Mouse (Mus musculus) gastrocnemius, postnatal 10 days (tissue): ENCODE results near the gene Srsf2. TPM values are rescaled to one million over a fixed set of nuclear protein-coding genes. Genes with fewer than 3 reads are reported as not detected.
A peak's percentile ranks its signal among the peaks of the same experiment; 100 is the strongest.
"Not testable (repeated sequence)": the region's sequence is repeated elsewhere in the genome, so short reads cannot be mapped to it uniquely, and the experiment has no call there.

ENCODE experiments used
- DNase-seq: peaks from one replicate; pipeline ENCODE4 v3.0.0; 2021; ENCODE audit warnings: mixed read lengths
- total RNA-seq, 2 experiments: library from RNA; stranded (reverse); gene quantifications; 2 replicates each; pipeline ENCODE4 v1.2.3; 2021

Srsf2 gene
- total RNA-seq, 2 experiments from 2014 or later: 123 to 146 TPM

DNA sequence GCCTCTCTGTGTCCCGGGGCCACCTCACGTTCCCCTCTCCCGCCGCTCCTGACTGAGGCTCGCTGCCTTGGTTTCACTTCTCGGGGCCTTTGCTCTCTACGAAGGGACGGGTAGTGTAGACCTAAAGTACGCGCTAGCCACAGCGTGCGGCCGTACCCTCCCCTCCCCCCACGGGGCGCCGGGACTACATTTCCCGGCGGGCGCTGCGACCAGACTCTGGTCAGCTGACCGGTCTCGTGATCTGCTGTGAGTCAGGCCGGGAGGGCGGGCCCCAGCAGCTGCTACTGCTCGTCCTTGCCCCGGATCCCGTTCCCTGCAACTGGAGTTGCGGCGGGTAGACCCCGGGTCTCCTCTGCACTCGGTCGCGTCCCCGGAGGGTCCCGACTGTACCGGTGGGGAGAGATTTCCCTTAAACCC, 626 bp upstream of the Srsf2 start:
- peak; percentile 97 for DNase-seq

DNA sequence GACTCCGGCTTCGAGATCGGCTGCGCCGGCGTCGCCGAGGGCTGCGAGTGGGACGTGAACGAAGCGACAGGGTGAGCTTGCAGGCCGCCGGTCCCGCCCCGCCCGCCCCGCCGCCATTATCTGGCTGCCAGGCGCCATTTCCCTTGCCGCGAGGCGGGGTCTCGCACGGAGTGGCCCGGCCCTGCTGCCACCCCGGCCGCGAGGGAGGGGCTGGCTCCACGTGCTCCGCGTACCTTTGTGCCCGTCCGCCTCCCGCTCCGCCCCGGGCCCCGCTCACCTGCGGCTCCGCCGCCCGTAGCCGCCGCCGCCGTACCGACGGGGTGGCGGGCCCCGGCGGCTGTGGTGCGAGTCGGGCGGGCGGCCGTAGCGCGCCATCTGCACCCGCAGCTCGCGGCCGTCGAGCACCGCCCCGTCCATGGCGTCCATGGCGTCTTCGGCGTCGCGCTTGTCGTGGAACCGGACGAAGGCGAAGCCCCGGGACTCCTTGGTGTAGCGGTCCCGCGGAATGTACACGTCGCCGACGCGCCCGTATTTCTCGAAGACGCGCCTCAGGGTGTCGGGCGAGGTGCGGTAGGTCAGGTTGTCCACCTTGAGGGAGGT, 503 bp downstream of the Srsf2 start, which contains the start of gene Mfsd11:
Gene Mfsd11 (plus strand): TSS at position 150 of the 600 bp plus-strand sequence.
- DNase-seq: peak; percentile 79

DNA sequence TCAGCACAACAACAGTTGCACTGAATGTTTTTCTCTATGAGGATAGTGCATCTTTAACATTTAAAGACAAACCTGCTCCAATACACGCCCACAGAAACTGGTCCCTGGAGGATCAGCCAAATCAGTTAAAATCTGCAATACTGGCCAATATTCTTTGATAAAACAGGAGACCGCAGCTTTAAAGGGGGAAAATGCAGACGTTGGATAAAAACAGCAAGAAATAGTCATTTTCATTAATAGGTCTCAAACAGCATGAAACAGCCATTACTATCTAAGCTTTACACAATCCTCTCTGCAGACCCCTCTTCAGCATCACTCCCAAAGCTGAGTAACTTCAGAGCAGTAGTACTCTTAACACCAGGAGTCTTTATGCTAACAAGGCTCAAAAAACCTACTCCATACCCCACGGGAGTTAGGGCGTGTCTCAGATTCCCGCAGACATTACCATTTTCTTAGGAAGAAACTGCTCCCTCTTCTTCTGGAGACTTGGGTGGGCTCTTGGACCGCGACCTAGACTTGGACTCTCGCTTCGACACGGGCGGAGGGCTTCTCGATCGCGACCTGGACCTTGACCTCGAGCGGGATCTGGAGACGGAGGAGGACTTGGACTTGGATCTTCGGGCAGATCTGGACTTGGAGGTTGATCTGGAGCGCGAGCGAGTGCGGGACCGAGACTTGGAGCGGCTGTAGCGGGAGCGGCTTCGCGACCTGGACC, 1.2 kb downstream of the Srsf2 start:
- DNase-seq: no peak

DNA sequence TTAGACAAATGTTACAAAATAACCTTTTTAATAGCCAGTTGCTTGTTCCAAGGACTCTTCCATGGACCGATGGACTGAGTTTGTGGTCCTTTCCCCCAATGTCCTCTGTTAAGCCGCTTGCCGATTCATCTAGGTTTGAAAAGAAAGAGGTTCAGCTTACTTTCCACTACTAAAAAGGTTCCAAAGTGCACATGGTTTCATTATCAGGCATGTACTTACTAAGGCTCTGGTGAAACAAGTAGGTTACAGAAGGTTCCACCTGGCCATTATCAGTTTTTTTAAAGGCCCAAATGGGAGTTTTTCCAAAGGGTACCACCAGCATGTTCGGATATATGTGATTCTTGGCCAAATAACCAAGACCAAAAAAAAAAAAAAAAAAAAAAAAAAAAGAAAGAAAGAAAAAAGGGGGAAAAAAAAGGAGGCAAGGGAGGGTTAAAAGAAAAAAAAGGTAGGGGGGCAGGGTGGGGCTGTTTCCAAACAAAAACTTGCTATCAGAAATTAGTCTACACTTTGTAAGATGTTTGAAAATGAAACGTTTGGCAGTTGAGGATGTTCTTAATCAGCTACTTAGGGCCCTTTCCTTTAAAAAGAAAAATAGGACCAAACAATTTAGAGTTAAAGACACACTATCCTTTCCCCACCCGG, 1.9 kb downstream of the Srsf2 start:
- DNase-seq: no peak

DNA sequence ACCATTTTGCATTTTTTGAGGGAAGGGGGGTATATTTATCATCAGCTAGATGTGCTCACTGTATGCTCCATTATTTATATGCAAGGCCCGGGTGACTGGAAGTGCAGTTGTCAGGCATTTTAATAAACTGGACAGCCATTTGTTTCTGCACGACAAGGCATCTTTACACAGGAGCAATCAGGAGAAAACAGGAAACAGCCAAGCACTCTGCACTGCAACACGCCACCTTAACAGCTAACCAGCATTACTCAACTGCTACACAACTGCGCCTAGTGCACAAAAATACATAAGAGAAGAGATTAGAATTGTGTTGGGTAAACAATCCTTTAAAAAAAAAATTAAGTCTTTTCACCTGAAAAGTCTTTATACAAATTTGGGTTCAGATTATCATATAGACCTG, 2.8 kb downstream of the Srsf2 start:
- no peak for DNase-seq

DNA sequence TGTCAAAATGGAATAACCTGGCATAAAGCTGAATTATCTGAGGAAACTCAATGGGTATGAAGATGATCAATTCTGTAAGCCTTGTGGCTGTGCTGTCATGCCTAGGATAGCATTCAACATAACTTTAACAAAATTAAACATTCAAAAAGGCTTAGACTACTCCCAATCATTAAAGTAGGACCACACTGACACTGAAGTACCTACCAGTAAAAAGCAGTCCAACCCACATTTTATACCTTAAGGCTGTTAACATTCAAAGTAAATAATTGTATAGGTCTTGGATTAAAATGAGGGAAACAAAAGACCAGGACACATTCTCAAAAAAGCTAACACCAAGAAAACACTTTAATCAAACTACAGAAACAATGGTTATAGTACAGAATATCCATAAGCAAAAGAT, 3.3 kb downstream of the Srsf2 start:
- no peak for DNase-seq

DNA sequence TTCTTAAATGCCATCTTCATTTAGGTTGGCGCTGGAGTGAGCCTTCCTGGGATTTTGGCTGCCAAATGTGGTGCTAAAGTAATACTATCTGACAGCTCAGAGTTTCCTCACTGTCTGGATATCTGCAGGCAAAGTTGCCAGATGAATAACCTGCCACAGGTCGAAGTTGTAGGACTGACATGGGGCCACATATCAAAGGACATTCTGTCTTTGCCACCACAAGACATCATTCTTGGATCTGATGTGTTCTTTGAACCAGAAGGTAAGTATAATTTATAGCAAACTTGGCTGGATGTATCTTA, 4.1 kb downstream of the Srsf2 start:
- DNase-seq: not testable (repeated sequence)

DNA sequence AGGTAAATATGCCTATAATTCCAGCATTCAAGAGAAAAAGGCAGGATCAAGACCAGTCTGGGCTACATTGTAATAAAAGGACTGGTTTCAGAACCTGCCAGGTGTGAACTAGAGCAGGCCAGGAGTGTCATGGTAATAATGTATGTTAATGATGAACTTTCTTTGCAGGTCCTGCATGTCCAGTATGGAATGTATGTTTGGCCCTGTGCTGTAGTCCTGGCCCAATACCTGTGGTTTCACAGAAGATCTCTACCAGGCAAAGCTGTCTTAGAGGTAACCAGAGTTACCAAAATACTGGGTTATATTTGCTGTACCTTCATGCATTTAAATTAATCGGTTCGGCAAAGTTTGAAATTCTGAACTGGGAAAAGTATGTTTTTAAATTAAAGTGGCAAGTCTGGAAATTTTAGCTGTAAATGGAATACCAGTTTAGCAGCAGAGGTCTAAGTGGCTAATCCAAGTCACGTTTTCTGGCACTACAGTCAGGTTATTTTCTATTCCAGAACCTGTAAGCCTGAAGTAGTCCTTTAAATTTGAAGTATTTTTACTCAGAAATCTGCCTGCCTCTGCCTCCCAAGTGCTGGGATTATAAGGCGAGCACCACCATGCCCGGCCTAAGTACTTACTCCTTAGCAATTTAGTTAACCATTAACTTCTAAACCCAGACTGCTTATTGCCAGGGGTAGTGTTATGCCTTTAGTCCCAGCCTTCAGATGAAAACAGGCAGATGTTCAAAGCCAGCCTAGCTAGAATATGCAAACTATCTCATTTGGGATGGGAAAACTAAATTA, 4.6 kb downstream of the Srsf2 start:
- DNase-seq: no peak

DNA sequence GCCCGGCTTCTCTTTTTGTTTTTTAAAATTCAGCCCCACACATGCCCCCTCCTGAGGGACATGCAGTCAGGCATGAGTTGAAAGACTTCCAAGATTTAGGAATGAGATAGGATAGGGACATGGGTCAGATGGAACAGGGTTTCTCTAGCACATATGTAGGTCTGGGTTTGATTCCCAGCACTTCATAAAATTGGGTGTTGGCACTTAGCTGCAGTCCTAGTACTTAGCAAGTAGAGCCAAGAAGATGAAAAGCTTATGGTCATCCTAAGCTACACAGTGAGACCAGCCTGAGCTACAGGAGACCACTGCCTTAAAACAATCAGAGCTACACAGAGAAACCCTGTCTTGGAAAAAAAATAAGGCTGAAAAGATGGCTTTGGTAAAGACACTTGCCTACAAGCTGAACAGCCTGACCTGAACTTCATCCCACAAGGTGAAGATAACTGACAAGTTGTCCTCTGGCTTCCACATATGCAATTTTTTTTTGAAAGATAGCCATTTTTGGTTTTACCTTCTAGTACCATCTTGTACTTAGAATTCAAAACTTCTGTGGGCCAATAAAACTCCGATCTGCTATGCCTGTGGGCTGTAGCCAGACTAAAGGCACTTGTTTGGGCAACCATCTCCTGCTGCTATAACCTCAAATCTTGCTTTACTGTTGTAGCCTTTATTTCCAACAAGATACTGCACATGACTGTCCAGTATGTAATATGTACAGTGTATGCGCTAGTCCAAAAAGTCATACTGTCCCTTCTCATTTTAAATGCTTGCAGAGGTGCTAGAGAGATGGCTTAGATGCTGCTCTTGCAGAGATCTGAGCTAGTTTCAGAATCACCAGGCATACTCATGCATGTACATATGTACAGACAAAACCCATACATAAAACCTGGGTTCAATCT, 5.5 kb downstream of the Srsf2 start:
- no peak for DNase-seq

DNA sequence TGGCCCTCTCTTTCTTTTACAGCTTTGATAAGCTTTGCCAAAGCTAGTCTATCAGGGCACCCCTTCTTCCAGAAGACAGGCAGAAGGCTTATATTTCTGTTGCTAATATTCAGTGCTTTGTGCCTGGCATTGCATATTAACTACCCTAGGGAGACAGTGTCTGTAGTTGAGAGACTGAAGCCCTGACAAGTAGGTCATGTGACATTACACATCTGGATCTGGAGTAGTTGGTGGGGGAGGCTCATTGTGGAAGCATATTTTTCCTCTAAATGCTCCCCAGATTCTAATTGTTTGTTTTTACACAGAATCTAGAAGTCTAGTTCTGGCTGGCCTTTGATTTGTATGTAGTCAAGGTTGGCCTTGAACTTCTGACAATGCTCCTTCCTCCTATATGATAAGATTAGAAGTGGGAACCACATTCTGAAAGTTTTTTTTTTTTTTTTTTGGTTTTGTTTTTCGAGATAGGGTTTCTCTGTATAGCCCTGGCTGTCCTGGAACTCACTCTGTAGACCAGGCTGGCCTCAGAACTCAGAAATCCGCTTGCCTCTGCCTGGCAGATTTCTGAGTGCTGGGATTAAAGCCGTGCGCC, 6.2 kb downstream of the Srsf2 start:
- DNase-seq: no peak

DNA sequence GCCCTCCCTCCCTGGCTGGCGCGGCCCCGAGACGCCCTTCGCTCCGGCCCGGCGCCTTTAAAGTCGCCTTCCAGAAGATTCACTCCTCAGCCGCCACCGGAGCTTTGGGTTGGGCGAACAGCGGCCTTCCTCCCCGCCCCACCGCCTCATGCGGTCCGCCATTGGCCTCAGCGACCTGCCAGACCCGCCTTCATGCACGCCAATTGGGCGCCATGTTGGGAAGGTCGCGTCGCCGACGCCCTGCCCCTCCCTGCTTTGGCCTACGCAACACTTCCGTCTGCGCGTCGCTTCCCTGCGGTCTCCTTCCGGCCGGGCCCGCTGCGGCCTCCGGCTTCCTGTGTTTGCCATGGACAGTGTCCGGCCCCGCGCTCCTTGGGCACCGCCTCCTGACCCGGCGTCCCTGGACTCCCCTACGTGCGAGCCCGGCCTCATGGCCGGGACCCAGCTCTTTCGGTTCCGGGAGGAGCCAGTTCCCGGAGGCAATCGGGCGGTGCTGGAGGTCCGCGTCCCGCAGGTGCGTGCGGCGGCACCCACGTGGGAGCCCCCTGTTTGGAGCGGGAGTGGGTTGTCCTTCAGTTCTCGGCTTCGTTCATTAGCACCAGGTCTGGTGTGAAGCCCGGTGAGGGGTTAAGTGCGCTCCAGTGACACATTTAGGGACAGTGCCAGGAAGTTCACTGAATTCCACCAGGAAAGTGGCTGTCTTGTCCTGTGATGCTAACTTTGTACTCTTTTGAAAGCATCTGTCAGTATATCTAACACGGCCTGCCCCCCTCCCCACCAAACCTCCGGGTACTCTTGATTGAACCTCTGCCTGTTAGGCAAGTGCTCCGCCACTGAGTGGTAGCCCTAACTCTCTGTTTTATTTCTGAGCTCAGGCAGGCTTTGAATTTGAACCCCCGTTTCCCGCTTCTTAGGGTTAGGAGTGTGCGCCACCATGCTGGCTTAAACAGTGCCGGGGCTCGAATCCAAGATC, 9.3 kb downstream of the Srsf2 start, which contains the start of the genes Mettl23 and Jmjd6:
Gene Mettl23 (plus strand): TSS at position 18 of the 973 bp plus-strand sequence.
Gene Jmjd6 (minus strand): TSS at position 189 of the 973 bp plus-strand sequence.
- peak; percentile 95 for DNase-seq

DNA sequence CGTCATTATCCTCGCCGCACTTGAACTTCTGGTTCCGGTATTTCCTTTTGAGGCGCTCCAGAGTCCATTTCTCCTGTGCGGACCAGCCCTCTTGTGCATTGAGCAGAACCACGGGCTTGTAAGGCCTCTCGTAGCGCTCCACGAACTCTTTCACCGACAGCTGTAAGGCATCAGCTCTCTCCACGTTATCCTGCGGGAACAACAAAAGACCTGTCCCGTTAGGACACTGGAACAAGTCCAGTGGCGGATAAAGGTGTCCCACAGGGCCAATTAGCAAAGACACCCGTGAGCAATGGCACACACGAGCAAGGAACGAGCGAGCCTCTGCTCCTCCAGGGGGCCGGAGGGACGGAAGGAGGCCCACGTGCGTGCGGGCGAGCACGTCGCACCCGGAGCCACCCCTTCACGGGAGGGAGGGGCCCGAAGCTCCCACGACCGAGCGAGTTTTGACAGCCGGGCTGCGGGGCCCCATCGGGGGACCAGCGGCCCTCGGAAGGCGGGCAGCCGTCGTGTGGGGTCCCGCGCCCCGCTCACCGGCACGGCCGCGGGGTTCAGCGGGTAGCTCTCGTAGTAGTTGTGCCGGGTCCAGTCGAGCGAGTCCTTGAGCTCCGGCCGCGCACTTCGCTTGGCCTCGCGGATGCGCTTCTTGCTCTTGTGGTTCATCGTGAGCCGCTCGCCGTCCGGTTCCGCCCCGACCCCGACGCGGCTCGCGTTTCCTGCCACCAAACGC, 10.2 kb downstream of the Srsf2 start:
- DNase-seq: peak; percentile 67

DNA sequence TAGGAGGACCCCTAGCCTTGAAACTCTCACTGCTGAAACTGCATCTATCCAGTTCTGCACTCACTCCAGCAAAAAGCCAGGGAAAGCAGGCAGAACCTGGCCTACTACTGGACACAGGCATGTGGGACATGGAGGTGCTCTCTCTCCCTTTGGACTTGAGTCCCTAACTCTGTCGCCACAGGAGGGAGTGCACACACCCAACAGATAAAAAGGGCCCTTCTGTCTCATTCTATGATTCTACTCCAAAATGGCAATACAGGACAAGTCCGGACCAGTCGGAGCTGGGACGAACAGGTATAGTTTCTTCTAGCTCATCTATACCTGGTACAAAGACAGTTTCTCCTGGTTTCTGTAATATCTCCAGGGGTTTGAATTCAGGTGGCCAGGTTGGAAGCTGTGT, 12.1 kb downstream of the Srsf2 start:
- no peak for DNase-seq

DNA sequence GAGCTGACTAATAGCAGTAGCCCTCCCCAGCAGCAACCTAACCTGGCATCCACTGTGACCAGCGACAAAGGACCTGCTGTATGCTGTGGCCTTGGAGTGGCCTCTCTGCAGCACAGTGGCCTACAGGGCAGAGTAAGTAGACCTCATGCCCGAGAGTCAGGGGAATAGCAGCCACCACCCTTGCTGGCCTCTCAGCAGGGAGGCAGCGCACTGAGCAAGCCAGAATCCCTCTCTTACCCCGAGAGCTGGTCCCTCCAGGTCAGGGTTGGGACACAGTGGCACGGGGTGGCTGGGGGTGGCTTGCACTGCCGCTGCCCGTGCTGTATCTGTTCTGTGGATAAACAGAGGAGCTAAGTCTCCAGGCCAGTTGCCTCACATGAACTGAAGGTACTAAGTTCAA, 13.3 kb downstream of the Srsf2 start:
- no peak for DNase-seq

DNA sequence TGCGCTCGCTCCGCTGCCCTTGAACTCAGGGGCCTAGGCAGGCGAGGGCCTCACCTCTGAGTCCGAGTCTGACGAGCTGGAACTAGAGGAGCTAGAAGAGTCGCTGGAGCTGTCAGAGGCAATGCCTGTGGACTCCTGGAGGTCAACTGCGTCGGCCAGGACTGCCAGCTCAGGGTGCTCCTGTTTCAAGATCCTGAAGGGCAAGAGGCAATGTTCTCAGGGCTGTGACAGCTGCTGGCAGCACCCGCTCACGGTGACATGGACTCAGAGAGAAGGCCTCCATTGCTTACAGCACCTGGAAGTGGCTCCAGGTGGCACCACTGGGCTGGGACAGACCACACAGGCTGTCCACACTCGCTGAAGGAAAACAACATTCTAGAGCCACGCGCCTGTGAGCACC, 14.0 kb downstream of the Srsf2 start:
- DNase-seq: no peak

DNA sequence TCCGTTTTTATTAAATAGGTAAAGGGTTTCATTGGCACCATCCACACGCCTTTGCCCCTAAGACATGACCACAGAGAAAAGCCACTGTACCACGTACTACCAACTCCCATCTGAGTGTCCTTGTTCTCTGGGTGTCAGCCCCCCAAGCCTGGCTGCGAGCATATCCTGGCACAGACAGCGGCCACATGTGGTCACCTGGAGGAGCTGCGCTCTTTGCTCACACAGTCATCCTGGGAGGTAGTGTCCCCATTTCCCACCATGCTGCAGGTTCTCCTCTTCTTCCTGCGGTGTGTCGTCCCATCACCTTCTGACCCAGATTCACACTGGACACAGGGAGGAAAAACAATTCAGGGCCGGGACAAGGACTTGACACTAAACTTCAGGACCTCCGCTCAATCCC, 15.5 kb downstream of the Srsf2 start:
- DNase-seq: no peak

DNA sequence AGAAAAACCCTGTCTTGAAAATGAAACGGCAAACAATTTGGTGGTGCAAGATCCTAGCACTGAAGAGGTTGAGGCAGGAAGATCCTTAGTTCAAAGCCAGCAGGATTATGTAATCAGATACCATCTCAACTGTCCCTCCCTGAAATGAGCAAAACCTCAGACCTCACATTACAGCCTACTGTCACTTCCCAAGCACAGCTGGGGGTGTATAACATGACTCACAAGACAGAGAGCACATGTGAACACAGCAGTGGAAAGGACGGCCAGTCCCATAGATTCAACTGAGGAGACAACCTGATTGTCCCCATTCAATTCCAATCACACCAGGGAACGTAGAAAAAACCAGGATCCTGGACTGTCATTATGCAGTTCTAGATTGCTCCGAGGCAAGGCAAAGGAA, 16.6 kb downstream of the Srsf2 start:
- DNase-seq: no peak

DNA sequence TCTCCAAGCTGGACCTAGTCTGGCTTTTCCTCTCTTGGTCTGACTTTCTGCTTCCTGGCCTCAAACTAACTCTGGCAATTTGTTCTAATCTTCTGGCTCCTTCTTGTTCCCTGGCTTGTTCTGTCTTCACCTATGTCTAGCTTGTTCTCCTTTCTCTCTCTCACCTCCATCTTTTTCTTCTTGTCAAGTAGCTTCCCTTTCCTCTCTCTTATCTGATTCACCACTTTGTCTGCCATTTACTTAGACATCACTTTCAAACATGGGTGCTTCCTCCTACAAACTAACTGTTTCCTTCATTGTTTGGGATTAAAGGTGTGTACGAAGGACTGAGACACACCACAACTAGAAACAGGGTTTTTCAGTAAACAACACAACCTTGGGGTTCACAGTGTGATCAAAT, 17.9 kb downstream of the Srsf2 start:
- DNase-seq: no peak

DNA sequence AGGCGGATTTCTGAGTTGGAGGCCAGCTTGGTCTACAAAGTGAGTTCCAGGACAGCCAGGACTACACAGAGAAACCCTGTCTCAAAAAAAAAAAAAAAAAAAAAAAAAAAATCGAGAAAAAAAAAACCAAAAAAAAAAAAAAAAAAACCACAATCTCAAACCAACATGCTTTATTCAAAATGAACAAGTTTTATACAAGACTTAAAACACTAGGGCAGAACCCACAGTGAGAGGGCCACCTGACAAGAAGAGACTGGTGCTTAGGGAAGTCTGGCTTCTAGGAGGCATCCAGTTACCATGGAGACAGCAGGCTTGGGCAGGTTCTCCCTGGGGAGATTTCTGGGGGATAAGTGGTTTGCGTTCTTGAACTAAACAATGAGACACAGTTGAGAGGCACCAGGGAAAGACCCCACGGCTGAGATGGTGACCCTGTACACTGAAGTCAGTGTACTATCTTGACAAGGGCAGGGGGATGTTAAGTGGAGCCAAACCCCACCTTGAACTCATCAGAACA, 20.7 kb downstream of the Srsf2 start:
- DNase-seq: no peak
